Mouse (Mus musculus) left cerebral cortex, postnatal 10 days (tissue): ENCODE measurements around the gene Slc41a2. TPM values are rescaled to one million over a fixed set of nuclear protein-coding genes. Genes with fewer than 3 reads are reported as not detected.

Experiments
- DNase-seq, 2 experiments: peaks; one replicate each; pipeline ENCODE4 v3.0.0; 2021 to 2022; ENCODE audit warnings: low spot score in 2 of 2, mixed read lengths in 1 of 2; ENCODE audit errors: extremely low spot score in 1 of 2
- intact Hi-C: fragments of 180-260 bp; cut with DNase I; formaldehyde crosslinking; loops from one replicate; pipeline ENCODE4 v1.15.1; 2025
- total RNA-seq, 2 experiments: library from RNA; stranded (reverse); gene quantifications; 2 replicates each; pipeline ENCODE4 v1.2.3; 2021

Slc41a2 gene
- total RNA-seq, 2 experiments from 2014 or later = 35.6 to 37.7 TPM

- no peak for DNase-seq
- intact Hi-C loops = no loop called here
Observed at GRCm38 (mm10) chr10:83264056-83264455, 73.6 kb downstream of the Slc41a2 start.

DNA sequence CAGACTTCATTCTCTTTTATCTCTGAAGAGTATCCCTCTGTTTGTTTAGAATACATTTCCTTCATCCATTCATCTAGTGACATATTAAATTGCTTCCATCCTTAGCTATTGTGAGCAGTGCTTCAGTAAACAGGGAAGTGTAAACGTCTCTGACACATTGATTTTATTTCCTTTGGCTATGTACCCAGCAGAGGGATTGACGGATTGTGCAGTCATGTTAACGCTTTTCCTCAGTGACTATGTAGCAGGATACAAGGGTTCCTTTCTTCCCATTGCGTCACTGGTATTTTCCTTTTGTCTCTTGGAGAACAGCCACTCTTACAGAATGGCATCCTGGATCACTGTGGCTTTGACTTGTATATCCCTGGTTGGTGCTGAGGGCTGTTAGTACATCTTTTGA lies 76.4 kb downstream of the Slc41a2 start:
- DNase-seq = no peak
- intact Hi-C loops = no loop called here

GRCm38 (mm10) chr10:83251377-83251776 lies 86.3 kb downstream of the Slc41a2 start:
- intact Hi-C loops = no loop called here
- DNase-seq = no peak

- no peak for DNase-seq
- intact Hi-C loops = no loop called here
Observed at GRCm38 (mm10) chr10:83248036-83248435, 89.6 kb downstream of the Slc41a2 start.

DNA sequence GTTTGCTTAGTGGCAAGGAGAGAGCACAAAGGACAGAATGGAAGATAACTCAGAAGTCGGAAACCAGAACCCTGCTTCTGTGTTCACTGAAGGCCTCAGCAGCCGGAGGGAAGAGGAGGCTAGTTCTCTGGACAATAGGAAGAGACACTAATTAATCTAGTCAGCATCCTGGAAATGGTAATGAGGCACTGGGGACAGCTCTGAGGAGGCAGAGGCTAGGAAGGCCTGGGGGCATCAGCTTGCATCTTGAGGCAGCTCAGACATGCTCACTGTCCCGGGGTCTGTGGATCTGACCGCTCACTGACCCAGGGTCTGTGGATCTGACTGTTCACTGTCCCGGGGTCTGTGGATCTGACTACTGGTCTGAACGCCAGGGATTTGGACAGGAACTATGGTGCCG lies 92.0 kb downstream of the Slc41a2 start:
- no peak for DNase-seq
- intact Hi-C loops = no loop called here

- intact Hi-C loops = no loop called here
- DNase-seq = no peak
Observed at GRCm38 (mm10) chr10:83244131-83244530, 93.6 kb downstream of the Slc41a2 start.

DNA sequence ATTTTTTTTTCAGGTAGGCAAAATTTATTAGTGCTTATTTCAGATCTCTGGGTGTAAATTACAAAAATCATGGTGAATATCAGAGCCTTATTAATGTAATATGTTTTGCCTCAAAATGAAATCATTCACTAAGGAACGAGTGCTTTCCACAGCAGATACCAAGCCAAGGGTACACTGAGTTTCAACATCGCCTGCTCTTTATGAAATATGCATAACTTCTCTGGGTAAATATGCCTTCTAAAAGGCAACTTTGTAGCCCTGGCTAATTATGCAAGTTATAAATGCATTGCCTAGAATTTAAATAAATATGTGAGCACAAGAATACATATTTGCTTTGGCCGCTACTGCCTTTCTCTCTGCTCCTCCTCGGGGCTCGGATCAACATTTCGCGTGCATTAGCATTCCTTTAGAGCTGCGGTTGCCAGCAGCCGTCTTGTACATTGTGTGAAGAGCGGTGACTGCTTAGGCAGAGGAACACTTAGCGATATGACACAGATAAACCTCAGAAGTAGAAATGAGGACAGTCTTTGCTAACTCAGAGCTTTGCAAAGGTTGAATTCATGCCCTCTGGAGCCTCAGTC lies 95.5 kb downstream of the Slc41a2 start:
- intact Hi-C loops = no loop called here

DNA sequence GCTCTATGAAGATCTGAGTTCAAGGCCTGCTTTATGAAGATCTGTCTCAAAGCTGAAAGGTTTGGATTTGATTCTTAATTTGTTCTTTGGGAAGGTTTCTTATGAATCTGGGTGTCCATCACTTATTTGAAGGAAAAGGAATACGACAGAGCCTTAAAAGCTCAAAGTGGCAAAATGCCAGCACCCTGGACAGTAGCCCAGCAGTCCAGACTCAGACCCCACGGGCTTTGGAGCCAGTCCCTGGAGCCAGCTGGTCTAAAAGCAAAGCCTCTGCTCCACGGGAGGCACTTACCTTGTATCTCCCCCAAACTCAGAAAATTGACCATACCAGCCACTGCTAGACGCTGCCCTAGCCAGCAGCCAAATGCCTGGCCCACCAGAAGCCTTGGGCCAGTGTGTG lies 103.3 kb downstream of the Slc41a2 start:
- intact Hi-C loops = no loop called here
- DNase-seq = no peak

More for the DNA sequence above, 95.5 kb downstream of the Slc41a2 start:
- no peak for DNase-seq

- no peak for DNase-seq
- intact Hi-C loops = no loop called here
Observed at GRCm38 (mm10) chr10:83233967-83234366, 103.7 kb downstream of the Slc41a2 start.

DNA sequence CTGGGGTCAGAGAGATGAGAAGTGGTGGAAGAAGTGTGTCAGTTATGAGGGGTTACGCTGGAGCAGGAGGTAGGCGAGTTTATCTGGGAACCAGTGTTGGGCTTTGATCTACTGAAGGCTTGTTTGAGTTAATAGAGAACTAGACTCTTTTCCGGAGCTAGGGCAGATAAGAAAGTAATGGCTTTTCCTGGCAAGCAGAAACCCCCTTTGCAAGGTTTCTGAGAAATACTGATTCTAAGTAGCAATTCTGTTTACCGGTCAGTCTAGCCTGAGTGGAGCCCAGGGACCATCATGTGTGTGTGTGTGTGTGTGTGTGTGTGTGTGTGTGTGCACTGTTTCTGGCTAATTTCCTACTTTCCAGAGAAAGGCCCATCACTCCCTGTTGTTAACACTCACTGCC lies 109.1 kb downstream of the Slc41a2 start:
- no peak for DNase-seq
- intact Hi-C loops = no loop called here

- intact Hi-C loops = no loop called here
- DNase-seq = no peak
Observed at GRCm38 (mm10) chr10:83224999-83225398, 112.7 kb downstream of the Slc41a2 start.

DNA sequence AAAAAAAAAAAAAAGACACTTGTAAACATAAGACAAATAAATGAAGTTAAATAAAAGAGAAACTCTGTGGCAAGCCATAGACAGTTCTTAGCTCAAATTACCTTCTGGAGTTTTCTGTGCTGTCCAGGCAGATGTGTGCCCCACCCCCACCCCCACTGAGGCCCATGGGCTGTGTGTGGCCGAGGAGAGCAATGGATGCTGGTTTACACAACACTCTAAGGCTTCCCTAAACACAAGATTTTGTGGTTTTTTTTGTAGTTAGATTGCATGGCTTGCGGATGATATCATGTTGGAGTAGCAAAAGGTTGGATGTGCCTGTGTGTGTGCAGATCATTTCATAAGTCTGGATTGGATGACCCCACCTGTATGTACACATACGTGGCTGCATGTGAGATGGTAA lies 116.8 kb downstream of the Slc41a2 start:
- intact Hi-C loops = no loop called here
- no peak for DNase-seq

DNA sequence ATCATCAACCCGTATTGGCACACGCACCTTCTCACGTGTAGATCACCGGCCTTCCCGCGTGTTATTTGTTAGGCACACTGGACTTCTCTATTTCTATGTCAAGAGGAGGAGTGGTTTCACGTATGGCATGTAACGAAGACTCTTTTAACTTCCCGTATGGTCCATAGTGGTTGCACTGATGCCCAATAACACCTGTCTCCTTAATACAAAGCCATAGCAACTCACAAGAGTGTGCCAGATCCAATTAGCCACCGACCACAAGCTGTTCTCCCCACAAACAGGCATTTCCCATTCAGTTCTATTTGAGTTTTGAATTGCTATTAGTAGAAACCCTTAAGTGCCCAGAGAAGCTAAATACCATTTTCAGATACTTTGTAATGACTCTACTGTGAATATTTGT lies 117.5 kb downstream of the Slc41a2 start:
- intact Hi-C loops = no loop called here

GRCm38 (mm10) chr10:83219729-83220128 lies 118.0 kb downstream of the Slc41a2 start:
- intact Hi-C loops = no loop called here
- DNase-seq = peak; percentile 58

More for the DNA sequence above, 117.5 kb downstream of the Slc41a2 start:
- no peak for DNase-seq

- intact Hi-C loops = no loop called here
- DNase-seq = no peak
Observed at GRCm38 (mm10) chr10:83218778-83219177, 118.9 kb downstream of the Slc41a2 start.

DNA sequence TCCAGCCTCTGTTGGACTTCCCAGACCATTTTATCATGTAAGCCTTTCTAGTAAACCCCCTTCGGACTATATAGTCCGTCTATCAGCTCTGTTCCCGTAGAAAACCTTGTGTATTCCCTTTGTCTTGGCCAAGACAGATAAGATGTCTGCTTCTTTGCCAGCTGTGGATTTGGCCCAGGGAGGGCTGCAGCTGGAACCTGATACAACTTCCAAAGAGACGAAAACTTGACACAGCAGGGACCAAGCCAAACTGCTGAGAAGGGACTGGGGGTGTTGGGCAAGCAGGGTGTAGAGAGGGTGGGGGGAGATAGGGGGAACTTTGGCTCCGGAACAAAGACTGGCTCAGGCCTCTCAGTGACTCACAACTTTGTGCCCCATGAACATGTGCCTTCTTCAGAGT lies 120.4 kb downstream of the Slc41a2 start:
- no peak for DNase-seq
- intact Hi-C loops = no loop called here

DNA sequence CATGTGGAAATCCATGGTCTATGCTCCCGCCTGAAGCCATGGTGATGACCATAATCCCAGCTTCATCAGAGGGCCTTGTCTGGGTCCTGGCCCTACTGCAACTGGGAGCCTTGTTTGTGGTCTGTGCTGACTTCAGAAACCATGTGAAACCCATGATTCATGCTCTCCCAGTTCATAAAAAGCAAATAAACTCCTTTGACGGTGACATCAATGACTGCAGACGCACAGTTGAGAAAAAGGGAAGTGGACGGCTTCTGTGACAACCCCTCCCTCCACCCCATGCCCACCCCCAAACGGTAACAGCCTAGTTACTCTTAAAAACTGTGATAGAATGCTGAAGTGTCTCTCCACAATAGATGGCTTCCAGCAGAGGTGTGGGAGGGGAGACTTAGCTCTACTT lies 122.1 kb downstream of the Slc41a2 start:
- no peak for DNase-seq
- intact Hi-C loops = no loop called here

DNA sequence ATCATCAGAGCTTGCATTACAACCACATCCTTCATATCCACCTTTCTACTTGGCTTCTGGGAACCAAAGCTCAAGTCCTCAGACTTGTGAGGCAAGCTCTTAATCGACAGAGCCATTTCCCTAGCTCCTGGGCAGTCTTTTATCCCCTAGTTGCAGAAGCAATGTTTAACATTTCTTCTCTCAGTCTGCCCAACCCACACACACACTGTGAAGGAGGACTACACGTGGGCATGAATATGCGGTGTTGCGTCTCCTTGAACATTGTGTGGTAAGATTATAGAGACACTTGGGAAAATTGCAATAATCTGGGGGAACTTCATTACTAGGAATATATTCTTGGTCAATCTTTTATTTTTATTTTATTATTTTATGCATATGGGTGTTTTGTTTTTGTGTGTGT lies 125.1 kb downstream of the Slc41a2 start:
- DNase-seq = no peak

DNA sequence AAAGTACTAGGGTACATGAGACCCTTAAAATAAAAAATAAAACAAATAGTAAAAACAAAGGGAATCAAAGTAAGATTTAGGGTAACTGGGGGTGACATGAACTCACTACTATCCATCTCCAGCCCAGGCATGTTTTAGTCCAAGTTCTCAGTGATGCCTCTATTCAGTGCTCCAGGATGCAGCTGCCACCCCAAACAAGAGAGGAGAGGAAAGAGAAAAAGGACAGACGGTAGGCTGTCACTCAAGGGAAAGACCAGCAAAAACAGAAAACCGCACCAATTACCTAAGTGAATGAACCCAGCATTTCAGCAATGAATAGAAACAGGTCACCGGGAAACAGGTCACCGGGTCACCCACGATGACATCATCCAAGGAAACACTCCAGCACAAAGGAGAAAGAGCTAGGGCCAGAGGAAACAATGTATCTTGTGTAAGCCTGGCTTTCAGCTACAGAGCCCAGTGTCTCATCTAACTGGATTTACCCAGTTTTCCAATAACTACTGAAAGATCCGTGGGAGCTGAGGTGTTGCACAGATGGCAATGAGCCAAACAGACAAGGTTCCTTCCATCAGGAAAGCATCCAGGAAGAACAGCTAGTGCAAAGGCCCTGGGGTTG lies 126.6 kb downstream of the Slc41a2 start:
- no peak for DNase-seq
- intact Hi-C loops = no loop called here

More for the DNA sequence above, 125.1 kb downstream of the Slc41a2 start:
- intact Hi-C loops = no loop called here

- no peak for DNase-seq
Observed at GRCm38 (mm10) chr10:83210122-83210521, 127.6 kb downstream of the Slc41a2 start.

GRCm38 (mm10) chr10:83209388-83209787 lies 128.3 kb downstream of the Slc41a2 start:
- intact Hi-C loops = no loop called here
- DNase-seq = no peak

More at GRCm38 (mm10) chr10:83210122-83210521, 127.6 kb downstream of the Slc41a2 start:
- intact Hi-C loops = no loop called here
